Mouse (Mus musculus) megakaryocyte-erythroid progenitor cell, adult 5-6 weeks (primary cell): ENCODE data around the gene Hoxc12. TPM values are rescaled to one million over a fixed set of nuclear protein-coding genes. Genes with fewer than 3 reads are reported as not detected.

Experiments
- ATAC-seq: replicated peaks from 2 replicates; pipeline ENCODE4 v1.8.0; 2016; ENCODE audit warnings: mild to moderate bottlenecking, inconsistent platforms; ENCODE audit not compliant: severe bottlenecking, poor library complexity, low FRiP score, low TSS enrichment
- total RNA-seq, 2 experiments: library from RNA; stranded (forward) in 1 of 2; stranded (reverse) in 1 of 2; fragments of 200-1000, 215-1000 nt in 1 of 2; fragments of >200 nt in 1 of 2; fragmentation: Nextera tagmentation in 1 of 2; gene quantifications; 2 replicates each; pipeline ENCODE4 v1.2.3; 2014 to 2017

Hoxc12 gene
- total RNA-seq (2014; fragmentation: Nextera tagmentation) (not detected in 2 replicates), total RNA-seq (2017) (not detected in 2 replicates)

GRCm38 (mm10) chr15:102936279-102936972 is at the start of gene Hoxc12:
Hoxc12 (plus strand) TSS chr15:102936757.
- no peak for ATAC-seq

- no peak for ATAC-seq
Measured at GRCm38 (mm10) chr15:102895115-102895514, 41.4 kb upstream of the Hoxc12 start.

GRCm38 (mm10) chr15:102904946-102905345 is 31.6 kb upstream of the Hoxc12 start:
- ATAC-seq = no peak

GRCm38 (mm10) chr15:102909536-102909935 is 27.0 kb upstream of the Hoxc12 start:
- no peak for ATAC-seq

- ATAC-seq = no peak
Measured at GRCm38 (mm10) chr15:102910038-102910437, 26.5 kb upstream of the Hoxc12 start.

- ATAC-seq = no peak
Measured at GRCm38 (mm10) chr15:102910496-102911095, 26.0 kb upstream of the Hoxc12 start.

- ATAC-seq = no peak
Measured at GRCm38 (mm10) chr15:102913038-102913585, 23.4 kb upstream of the Hoxc12 start.

- no peak for ATAC-seq
Measured at GRCm38 (mm10) chr15:102917972-102918572, 18.5 kb upstream of the Hoxc12 start.

- ATAC-seq = no peak
Measured at GRCm38 (mm10) chr15:102918611-102919265, 17.8 kb upstream of the Hoxc12 start.

- no peak for ATAC-seq
Measured at GRCm38 (mm10) chr15:102919336-102920180, 17.0 kb upstream of the Hoxc12 start.

GRCm38 (mm10) chr15:102920619-102921018 is 15.9 kb upstream of the Hoxc12 start:
- ATAC-seq = no peak

- ATAC-seq = no peak
Measured at GRCm38 (mm10) chr15:102921053-102922011, 15.2 kb upstream of the Hoxc12 start, which contains the start of gene Hoxc13. Hoxc13 (plus strand) TSS chr15:102921103.

GRCm38 (mm10) chr15:102922012-102922362 is 14.6 kb upstream of the Hoxc12 start:
- ATAC-seq = no peak

- no peak for ATAC-seq
Measured at GRCm38 (mm10) chr15:102922636-102923500, 13.7 kb upstream of the Hoxc12 start.

- ATAC-seq = no peak
Measured at GRCm38 (mm10) chr15:102927032-102927645, 9.4 kb upstream of the Hoxc12 start.

GRCm38 (mm10) chr15:102931706-102932358 is 4.7 kb upstream of the Hoxc12 start:
- no peak for ATAC-seq
